Mouse (Mus musculus): ENCODE measurements around the gene Tspan2. TPM values are rescaled to one million over a fixed set of nuclear protein-coding genes. Genes with fewer than 3 reads are reported as not detected.
A peak's percentile ranks its signal among the peaks of the same experiment; 100 is the strongest.

The Tspan2 gene
- 10 to 100 TPM in 2 of 4 experiments, 1 to 10 TPM in 2; 5.3 to 10.6 (median 10.3) TPM for total RNA-seq (2022)

DNA sequence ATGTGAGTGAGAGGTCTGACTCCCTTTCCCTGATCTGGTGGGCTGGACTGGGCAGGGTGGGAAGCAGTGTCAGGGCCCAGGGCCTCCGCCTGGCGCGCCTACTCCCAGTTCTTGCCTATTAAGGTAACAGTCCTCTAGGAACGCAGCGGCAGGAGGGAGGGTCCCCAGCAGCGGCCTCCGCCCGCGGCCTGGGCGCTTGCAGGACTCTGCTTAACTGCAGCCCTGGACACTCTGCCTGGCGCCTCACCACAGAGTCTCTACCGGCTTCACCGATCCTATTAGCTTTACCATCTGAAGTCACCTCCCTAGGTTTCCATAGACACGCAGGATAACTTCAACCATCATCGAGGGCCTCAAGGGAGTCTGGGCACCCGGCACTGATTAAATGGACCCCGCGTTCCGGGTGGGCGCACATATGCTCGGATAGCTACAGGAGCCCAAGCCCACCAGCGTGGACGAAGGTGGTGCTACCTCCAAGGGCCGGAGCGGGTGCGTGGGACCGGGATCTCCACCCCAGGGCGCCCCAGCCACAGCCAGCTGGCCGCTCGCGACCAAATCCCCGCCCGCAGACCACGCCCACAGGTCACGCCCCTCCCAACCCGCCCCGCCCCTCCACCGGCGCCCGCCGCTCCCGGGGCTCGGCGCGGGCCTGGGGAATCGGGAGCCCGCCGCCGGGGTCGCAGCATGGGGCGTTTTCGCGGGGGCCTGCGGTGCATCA, at the start of gene Tspan2:
Gene Tspan2 (plus strand): TSS at position 217 of the 718 bp plus-strand sequence.
- peak; percentile 59 for DNase-seq (ENCODE audit: low spot score)

DNA sequence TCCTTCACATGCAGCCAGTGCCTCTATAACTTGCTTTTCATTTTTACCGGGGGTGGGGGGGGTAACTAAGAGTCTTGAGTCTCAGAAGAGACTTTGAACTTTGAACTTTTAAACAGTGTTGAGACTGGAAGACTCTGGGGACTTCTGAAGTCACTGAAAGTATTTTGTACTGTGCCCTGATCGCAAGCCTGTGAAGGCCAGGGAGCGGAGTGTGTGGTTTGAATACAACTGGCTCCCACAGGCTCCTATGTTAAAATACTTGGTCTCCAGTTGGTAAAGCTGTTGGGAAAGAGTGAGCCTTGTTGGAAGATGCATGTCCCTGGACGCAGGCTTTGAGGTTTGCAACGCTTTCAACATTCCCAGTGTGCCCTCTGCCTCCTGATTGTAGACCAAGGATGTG, 47.5 kb upstream of the Tspan2 start:
- DNase-seq (ENCODE audit: low spot score) = no peak

DNA sequence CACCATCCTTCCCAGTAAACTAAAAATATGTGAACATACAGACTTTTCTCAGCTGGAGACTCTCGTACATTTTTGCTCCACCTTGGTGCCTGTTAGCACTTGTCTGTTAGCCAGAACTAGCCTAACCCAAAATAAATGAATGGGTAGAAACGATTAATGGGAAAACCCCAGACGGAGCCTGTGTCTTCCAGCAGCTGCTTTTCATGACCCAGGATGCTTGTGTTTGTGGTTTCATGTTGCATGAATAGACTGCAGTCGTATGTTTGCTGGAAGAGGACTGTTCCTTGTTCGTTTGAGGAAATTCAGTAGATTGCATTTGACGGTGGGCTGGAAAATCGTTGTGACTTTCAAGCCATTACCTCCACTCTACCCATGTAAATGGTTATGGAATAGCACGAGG, 46.5 kb upstream of the Tspan2 start:
- no peak for DNase-seq (ENCODE audit: low spot score)

DNA sequence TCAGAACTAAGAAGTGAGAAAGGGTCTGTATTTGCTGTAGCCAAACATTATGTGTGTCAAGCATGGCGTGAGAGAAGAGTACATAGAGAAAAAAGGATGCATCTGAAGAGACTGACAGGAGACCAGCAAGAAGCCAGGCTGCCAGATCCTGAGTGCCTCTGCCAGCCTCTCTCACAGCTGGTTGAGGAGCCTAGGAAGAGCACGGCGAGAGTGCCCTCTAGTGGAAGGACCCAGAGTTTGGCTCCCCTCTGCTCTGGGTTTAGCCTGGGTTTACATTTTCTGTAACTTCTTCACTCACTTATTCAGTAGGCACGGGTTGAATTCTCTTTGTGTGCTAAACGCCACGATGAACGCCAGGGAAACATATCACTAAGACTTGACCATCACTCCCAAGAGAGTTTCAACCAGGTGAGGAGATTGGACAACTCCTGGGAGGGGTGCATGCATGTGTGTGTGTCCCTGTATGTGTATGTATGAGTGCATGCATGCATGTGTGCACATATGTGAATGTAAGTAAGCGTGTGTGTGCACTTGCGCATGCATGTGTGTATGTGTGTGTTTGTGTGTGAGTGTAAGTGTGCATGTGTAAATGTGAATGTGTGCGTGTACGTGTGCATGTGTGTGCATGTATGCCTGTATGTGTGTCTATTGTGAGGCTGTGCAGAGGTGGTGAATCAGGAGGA, 42.4 kb upstream of the Tspan2 start:
- peak; percentile 57 for DNase-seq (ENCODE audit: low spot score)

DNA sequence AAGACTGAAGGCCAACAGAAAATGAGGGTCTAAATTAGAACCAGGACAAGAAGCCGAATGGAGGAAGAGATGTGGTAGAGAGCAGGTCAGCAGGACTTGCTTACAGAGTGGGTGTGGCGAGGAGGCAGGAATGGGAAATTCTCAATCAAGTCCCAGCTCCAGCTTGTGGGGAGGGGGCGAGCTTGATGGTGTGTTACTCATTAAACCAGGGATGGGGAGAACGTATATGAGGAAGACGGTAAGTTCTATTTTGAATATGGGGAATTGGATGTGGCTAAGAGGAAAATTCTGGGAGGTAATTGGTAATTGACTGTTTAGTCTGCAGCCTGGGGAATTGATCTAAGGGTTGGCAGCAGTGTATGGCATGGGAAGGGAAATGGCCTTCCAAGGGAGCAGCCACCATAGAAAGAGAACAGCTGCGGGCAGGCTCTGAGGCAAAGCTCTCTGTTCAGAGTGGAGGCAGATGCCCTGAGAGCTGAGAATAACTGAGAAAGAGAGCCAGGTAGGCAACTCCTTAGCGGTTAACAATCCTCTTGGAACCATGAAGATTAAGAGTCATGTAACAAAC, 41.5 kb upstream of the Tspan2 start:
- DNase-seq (ENCODE audit: low spot score) = no peak

DNA sequence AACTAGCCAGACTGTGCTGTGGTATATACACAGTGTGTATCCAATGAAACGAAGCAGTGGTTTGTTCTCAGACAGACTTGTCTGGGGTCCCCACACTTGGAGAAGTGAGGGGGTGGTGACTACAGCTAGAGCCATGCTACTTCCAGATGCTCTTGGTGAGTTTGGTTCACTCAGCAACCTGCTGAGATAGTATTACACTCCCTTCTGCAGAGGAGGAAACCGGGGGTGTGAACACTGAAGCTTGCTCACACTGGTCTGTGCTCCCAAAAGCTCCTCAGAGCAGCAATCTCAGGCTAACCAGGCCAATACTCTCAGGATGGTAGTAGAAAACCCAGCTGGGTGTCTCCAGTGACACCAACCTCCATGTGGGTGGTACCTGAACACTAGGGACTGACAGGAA, 36.2 kb upstream of the Tspan2 start:
- no peak for DNase-seq (ENCODE audit: low spot score)

DNA sequence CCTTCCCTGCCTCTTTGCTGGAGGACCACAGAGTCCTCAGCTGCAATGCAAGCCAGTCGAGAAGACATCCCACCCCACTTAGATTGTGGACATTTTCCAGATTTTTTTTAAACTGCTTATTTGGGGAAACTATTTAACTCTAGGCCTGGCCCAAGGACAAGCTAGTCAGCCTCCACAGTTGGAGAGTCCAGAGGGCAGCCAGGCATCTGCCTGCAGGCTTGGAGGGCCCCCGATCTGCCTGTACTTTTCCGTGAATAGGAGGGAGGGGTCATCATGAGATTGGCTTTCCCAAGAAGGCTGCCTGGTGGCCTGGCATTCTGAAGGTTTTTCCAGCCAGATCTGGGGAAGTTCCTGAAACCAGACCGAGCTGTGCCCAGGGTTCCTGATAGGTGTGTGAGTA, 33.0 kb upstream of the Tspan2 start:
- DNase-seq (ENCODE audit: low spot score) = no peak

DNA sequence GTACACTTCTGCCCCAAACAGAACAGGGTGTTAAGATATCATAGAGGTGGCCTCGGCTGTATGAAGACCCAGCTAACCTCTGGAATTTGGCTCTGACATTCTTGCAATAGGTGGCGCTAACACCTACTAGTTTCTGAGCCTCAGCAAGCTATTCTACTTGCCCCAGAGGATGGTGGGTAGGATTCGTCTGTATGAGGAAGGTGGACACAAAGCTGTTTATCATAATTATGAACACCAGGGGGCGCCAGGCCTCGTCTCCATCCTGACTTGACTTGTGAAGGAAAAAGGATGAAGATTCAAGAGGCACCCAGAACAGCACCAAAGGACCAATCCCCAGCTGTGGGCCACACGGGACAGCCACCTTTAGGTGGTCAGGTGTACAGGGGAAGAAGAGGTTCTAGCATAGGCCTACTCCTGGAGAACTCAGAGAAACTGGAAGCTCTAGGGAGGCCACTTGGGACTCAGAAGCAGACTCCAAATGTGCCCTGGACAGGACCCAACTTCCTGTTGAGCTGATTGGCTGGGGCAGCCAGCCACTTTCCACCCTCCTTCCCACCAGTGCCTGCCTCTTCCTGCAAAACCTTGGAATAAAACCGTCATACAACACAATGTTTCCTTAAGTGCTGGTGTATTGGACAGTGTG, 32.3 kb upstream of the Tspan2 start:
- DNase-seq (ENCODE audit: low spot score) = peak; percentile 71

DNA sequence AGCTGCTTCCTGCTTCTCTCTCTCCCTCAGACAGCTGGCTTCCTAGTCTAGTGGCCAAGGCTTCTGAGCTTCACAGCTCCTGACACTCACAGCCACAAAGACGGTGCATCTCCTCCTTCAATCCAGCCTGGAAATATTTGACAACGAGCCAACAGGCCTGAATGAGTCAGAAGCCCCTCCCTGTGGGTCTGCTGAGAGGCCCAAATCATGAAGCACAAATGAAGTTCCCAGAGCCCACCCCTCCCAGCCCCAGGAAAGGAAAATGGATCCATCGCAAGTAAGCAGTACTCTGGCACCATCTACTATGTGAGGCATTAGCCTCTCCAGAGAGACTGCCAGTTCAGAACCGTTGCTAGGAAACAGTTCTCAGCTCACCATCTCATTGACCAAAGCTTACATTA, 30.3 kb upstream of the Tspan2 start:
- no peak for DNase-seq (ENCODE audit: low spot score)

DNA sequence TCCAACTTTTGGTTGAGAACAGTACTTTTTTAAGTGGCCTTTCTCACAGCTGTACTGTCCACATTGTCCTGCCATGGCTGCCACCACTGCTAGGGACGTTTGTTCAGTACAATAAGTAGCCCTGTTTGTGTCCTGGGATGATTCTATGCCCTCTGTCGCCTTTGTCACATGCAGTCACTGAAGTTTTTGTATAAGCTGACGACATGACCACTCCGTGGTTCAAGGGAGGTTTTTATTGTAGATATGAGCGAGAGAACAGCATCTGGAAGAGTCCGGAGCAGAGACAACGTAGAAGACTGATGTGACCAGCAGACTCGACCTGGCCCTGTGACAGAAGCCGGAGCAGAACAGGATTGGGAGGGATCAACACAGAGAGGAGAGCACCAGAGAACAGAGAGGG, 25.7 kb upstream of the Tspan2 start:
- no peak for DNase-seq (ENCODE audit: low spot score)

DNA sequence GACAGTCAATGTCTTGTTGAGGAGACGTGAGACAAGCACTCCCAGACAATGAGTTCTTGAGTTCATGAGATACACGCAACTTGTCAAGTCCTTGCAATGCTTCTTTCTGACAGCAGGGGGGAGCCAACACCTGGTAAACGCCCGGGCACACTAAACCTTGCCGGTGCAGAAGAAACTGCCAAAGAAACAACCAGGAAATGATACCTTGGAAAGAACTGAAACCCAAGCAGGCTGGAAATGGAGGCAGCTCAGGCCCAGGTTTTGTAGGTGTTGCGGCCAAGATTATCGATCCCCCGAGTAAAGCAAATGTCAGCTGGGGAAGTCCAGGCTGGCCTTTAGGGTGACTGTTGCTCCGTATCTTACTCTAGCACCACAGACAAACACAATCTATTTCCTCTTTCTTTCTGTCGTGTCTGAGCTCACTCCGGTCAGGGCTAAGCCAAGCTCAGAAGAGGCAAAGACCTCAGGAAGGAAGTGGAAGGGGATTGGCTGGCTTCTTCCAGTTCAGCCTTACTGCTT, 19.2 kb upstream of the Tspan2 start:
- peak; percentile 84 for DNase-seq (ENCODE audit: low spot score)

DNA sequence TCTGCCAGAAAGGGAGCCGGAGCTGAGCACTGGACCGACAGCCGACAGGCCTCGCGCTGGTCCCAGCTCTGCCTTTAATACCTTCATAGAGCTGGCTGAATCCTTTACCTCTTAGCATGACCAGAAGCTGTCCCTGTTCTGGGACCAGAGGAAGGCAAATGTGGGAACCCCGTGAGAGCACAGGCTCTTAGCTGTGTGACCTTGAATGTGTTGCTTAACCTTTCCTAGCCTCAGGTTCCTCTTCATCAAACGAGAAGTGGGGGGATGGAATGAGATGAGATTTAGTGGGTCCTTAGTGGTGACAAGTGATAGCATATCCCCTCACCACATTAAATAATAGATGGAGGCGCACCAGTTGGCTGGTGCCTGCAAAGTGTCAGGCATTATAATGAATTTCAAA, 18.5 kb upstream of the Tspan2 start:
- no peak for DNase-seq (ENCODE audit: low spot score)

DNA sequence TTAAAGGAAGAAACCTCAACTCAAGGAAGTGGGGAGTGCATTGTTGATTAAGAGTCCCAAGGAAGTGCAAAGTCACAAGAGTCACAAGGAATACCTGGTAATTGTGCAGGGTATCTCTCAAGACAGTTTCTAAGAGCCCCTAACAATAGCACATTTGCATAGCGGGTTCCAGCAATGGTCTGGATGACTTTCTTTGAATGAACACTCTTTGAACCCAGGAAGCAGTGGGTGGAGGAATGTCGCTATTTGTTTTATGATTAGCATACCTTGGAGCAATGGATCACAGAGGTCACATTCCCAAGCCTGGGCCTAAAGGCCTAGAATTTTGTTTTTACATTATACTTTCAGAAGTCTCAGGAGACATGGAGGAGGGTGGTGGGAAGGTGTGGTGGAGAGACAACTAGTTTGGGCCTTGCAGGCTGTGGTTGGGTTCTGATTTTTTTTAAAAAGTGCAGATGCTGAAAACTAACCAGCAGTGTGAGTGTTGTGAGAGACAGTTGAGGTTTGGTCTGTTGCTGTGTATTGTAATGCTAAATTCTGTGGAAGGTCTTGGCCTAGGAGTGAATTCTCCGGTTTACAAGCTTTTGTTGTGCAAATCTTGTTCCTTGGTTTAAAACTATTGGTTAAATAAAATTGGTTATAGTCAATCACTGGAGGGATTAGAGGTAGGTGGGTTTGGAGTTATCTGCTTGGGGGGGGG, 16.6 kb upstream of the Tspan2 start:
- DNase-seq (ENCODE audit: low spot score) = no peak

DNA sequence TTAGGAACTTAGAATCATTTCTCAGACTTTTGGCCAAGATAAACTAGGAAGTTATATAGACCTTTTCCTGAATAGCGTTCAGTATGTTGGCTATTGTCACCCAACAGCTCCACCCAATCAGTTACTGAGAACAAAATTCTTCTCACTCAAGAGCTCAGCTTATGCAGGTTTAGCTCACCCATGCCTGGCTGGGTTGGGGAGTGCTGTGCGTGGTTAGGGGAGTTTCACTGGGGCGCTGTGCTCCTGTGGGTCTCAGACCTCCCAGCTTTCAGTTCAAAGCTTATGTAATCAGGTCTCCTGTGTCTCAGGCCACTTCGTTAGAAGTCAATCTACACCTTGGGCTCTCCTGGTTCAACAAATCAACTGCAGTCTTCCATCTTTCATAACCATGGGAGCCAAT, 11.2 kb upstream of the Tspan2 start:
- no peak for DNase-seq (ENCODE audit: low spot score)

DNA sequence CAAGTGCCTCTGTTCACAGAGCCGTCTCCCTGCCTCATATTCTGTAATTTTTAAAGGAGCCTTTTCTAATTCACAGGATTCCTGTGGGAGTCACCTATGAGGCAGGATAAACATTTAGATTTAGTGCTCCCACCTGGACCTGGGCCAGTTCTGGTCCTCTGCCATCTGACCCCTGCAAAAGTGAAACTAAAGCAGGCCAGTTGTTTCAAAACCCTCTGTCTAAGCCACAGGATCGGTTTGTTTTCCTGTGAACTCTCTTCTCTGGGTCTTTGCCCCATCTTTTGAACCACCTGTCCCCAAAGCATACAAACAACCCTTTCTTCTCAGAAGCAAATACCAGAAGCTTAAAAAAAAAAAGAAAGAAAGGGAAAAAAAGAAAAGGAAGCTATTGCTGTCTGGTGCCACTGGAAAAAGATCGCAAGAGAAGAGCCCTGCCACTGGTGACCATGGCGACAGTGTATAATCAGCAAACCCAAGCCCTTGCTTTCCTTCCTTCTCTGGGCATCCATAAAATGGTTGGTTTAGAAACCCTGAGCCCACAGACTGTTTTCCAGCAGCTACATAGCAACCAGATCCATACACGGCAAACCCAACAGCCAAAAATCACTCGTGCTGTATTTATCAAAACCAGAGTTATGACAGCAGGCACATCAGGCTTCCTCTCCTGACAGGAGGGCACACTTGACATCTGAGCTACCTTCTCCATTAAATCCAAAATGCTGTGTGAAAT, 10.3 kb upstream of the Tspan2 start:
- DNase-seq (ENCODE audit: low spot score) = peak; percentile 69

DNA sequence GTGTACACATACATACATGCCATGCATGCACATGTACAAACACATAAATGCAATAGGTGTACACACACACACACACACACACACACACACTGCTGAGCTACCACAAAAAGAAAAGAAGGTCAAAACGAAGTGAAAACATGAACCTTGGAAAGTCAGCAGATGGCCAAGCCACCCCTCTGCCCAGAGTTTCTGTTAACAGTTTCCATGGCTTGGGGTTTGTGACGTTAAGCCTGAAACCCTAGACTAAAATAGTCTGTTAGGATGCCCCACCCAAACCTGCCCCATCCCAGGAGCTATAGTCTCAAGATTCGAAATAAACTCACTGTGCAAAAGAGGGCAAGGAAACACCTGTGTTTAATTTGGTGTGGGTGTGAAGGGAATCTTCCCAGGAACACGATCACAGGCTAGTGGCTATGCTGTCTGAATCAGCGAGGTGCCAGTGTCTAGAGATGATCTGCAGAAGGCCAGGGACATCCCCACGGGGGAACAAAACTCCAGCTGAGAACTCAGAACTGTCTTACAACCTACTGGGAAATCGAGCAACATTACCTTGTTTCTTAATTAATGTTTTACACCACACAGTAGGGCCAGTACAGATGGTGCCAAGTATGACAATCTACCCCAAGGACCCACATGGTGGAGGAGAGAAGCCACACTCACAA, 9.4 kb upstream of the Tspan2 start:
- no peak for DNase-seq (ENCODE audit: low spot score)

DNA sequence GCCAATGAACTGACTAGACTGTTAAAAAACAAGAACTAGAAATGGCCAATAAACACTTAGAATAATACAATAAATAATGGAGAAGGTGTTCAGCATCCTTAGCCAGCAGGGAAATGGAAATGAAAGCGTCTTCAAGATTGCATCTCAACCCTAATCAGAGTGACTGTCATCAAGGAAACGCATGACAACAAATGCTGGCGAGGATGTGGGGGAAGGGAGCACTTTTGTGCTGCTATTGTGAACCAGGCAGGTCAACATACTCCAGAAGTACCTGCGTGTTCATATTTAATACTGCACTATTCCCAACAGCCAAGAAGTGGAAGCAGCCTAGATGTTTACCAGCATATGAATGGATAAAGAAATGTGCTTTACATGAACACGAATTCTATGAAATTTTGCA, 4.9 kb upstream of the Tspan2 start:
- DNase-seq (ENCODE audit: low spot score) = no peak

DNA sequence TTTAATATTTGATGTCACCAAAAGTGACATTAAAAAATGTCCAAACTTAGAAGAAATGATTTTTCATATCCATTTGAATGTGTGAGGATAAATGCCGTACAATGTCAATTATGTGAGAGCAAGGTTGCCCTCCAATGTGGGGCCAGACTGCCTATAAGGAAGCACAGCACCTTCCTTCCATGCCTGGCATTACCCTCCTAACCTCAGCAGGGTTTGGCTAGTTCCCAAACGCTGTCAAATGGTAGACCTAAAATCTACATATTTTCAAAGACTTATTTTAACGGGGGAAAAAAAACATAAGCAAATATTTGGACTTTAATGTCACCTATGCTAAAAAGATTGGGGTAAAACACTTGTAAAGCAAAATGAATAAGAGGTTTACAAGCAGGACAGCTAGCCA, 3.2 kb upstream of the Tspan2 start:
- DNase-seq (ENCODE audit: low spot score) = no peak

DNA sequence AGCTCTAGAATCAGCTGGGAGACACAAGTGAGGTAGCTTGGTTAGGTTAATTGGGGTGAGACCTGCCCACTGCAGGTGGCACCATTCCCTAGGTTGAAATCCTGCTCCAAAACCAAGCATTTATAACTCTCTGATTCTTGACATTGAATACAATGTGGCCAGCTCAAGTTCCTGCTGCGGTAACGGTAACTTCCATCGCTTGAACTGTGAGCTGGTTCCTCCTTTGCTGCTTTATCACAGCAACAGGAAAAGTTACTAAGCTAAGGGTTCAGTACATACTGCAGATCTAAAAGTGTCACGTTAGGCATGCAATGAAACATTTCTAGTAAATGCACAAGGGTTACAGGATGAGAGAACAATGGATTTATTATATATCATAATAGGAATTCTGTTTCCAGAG, 1.7 kb upstream of the Tspan2 start:
- no peak for DNase-seq (ENCODE audit: low spot score)

DNA sequence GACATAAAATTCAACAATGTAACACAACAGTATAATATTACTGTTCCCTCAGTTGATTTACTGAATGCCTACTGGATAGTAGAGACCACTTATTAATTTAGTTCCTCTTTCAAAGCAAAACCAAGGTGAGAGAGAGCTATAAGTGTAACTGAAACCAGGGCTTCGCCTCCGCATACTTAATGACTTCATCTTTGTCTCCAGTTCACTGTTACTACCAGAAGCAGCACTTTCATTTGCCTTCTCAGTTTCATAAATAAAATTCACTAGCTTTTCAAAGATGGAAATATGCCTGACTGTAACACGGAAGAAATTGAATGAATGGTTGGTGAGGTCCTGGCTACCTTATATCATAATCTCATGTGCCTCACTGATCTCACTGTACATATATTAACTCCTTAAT, 1.3 kb upstream of the Tspan2 start:
- DNase-seq (ENCODE audit: low spot score) = no peak

DNA sequence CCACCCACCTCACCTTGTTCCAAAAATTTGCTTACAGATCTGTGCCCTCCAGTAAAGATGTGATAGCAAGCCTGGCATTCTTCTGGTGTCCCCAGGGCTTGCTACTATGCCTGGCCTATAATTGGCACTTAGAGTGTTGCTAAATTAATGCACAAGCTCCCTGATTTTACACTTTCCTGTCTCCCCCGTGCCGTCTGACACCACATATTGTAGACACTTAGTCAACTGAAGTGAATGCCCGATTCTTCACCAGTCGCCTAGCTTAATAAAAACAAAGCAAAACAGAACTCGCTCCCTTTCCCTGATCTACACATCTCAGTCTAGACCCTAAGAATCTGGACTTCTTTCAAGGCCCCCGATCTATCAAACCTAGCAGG, 405 bp upstream of the Tspan2 start:
- DNase-seq (ENCODE audit: low spot score) = no peak

Measured in heart, adult 8-10 months (tissue).